Mouse (Mus musculus) 416B (cell line): ENCODE results near the gene Spta1.

Experiments used
- DNase-seq: peaks from one replicate; pipeline ENCODE4 v3.0.0; 2011; ENCODE audit warnings: low read depth

Gene Spta1

GRCm38 (mm10) chr1:174251961-174252360 is 79.4 kb downstream of the Spta1 start, which contains the start of gene Olfr419:
TSS of gene Olfr419 (minus strand) at chr1:174252061.
- no peak for DNase-seq

- DNase-seq = no peak
Observed at GRCm38 (mm10) chr1:174267816-174268215, 95.2 kb downstream of the Spta1 start.

GRCm38 (mm10) chr1:174269162-174269561 is 96.6 kb downstream of the Spta1 start:
- DNase-seq = no peak

GRCm38 (mm10) chr1:174270643-174271042 is 98.1 kb downstream of the Spta1 start:
- DNase-seq = no peak
